Mouse (Mus musculus) liver, postnatal 0 days (tissue): Measurements from ENCODE around the gene Olfr1512.

Source experiments
- CTCF ChIP-seq: sonication (generic); IDR thresholded peaks from 2 replicates; pipeline ENCODE4 v1.5.1; 2016; ENCODE audit warnings: antibody characterized with exemption, low read depth
- EP300 ChIP-seq: IDR thresholded peaks from 2 replicates; pipeline ENCODE4 v1.6.1; 2016; ENCODE audit warnings: antibody characterized with exemption, low read depth, mild to moderate bottlenecking

DNA sequence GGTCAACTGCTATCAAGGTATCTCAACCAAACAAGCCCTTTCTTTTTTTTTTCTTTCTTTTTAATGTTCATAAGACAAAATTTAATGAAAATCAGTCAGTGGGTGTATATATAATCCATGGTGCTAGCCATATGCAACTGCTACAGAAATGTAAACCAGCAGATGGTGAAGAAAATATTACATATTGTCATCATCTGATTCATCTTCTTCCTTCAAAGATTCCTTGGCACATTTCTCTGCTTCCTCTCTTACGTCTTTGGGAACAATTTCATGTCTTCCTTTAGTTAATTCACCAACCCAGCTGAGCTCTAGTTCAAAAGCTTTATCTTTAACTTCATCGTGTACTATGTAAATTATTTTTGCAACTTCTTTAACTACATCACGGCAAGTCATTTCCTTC is 10.2 kb downstream of the Olfr1512 start:
- TF ChIP-seq CTCF (no peak), EP300 (no peak)
